ENCODE assay signal across 8 mouse cellular contexts in the genomic region with DNA sequence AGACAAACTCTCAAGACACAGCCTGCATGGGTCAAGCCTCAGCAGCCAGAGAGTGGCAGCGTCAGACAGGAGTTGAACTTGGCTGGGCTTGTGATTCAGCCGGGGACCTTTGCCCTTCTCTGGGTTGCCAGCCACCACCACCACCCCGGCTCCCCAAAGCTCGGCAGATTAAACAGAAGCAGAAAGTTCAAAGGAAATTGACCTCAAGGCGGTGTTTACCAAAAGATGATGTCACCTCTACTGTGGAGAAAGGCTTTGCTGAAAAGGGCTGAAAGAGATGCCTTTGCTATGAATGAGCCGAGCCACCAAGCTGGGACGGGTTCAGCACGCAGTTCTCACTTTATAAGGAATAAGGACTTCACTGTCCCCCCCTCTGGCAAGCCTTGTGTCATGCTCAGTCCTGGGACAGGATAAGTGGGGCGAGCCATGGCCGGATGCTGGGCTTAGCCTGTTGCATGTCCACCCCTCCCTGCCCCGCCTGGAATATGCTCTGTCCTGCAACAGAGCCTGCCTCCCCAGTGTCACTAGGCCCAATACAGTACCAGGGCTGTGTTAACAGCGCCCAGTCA. TPM values are rescaled to one million over a fixed set of nuclear protein-coding genes. Genes with fewer than 3 reads are reported as not detected.
DNase-seq lines count a peak whose midpoint lies in the region; ATAC-seq lines count a peak whose summit lies in the region.
"Had no signal": no experiment of that assay in that cellular context is flagged by ENCODE, and none has a peak within 500 bp of the region (broad histone marks: within the 10 kb centered on the region; RNA-seq: fewer than 3 reads in every experiment).

No protein-coding gene starts in this region.

- H3K4me3 ChIP-seq in embryonic facial prominence, embryonic 11.5 days (ENCODE audit: low read depth, low read length) = no peak overlapping the region
- no peak overlapping the region for H3K4me3 ChIP-seq in hindbrain, embryonic 16.5 days (ENCODE audit: low read length)
- H3K4me3 ChIP-seq in liver, embryonic 11.5 days (ENCODE audit: low read depth, low read length) = no peak overlapping the region
- no peak overlapping the region for H3K4me3 ChIP-seq in stomach, embryonic 16.5 days (replicated peaks; ENCODE audit: low read length)
- H3K4me3 ChIP-seq: neural tube, embryonic 12.5 days had no signal

- no peaks in the 10 kb centered on the region for H3K4me1 ChIP-seq in embryonic facial prominence, embryonic 11.5 days (ENCODE audit: control insufficient read depth, insufficient read depth, low read length)
- no peaks in the 10 kb centered on the region for H3K4me1 ChIP-seq in hindbrain, embryonic 16.5 days (ENCODE audit: control insufficient read depth, insufficient read depth, low read depth, low read length)
- no peaks in the 10 kb centered on the region; the same call in 1 of the 2 replicates for H3K4me1 ChIP-seq in liver, embryonic 11.5 days (replicated peaks; ENCODE audit: control insufficient read depth, insufficient read depth, low read length)
- H3K4me1 ChIP-seq in stomach, embryonic 16.5 days (ENCODE audit: control insufficient read depth, insufficient read depth, low read length) = peaks cover 14% of the 10 kb centered on the region

- peak; percentile 48; the same call in 1 of the 2 replicates for ATAC-seq in embryonic facial prominence, embryonic 11.5 days (replicated peaks; ENCODE audit: insufficient number of reproducible peaks, low FRiP score, low TSS enrichment, low read depth)
- ATAC-seq in hindbrain, embryonic 16.5 days = peak; percentile 48; the same call in 1 of the 2 replicates
- ATAC-seq in liver, embryonic 11.5 days (replicated peaks; ENCODE audit: low FRiP score) = peak; percentile 65
- ATAC-seq in stomach, embryonic 16.5 days (ENCODE audit: insufficient read depth, low FRiP score) = peak; percentile 83

- H3K36me3 ChIP-seq in embryonic facial prominence, embryonic 11.5 days (replicated peaks; ENCODE audit: control insufficient read depth, insufficient read depth, low read depth, low read length) = no peaks in the 10 kb centered on the region
- no peaks in the 10 kb centered on the region for H3K36me3 ChIP-seq in hindbrain, embryonic 16.5 days (ENCODE audit: control insufficient read depth, insufficient read depth, low read length)
- no peaks in the 10 kb centered on the region for H3K36me3 ChIP-seq in liver, embryonic 11.5 days (ENCODE audit: control insufficient read depth, insufficient read depth, low read length)
- no peaks in the 10 kb centered on the region for H3K36me3 ChIP-seq in stomach, embryonic 16.5 days (ENCODE audit: control insufficient read depth, insufficient read depth, low read length)
- H3K36me3 ChIP-seq: neural tube, embryonic 12.5 days had no signal

- H3K4me2 ChIP-seq in embryonic facial prominence, embryonic 11.5 days (ENCODE audit: low read depth, low read length) = no peak overlapping the region
- H3K4me2 ChIP-seq in hindbrain, embryonic 16.5 days (ENCODE audit: low read length) = no peak overlapping the region
- 0 out of 2 replicates have a peak overlapping the region, but pooled peaks have one; percentile 9 for H3K4me2 ChIP-seq in liver, embryonic 11.5 days
- H3K4me2 ChIP-seq in stomach, embryonic 16.5 days (ENCODE audit: low read depth, low read length) = no peak overlapping the region
- H3K4me2 ChIP-seq: neural tube, embryonic 12.5 days had no signal

- H3K9me3 ChIP-seq in embryonic facial prominence, embryonic 11.5 days (replicated peaks; ENCODE audit: control insufficient read depth, low read length) = no peaks in the 10 kb centered on the region
- no peaks in the 10 kb centered on the region for H3K9me3 ChIP-seq in hindbrain, embryonic 16.5 days (ENCODE audit: control insufficient read depth, low read length)
- no peaks in the 10 kb centered on the region for H3K9me3 ChIP-seq in liver, embryonic 11.5 days (ENCODE audit: control insufficient read depth, low read length)
- H3K9me3 ChIP-seq in stomach, embryonic 16.5 days (replicated peaks; ENCODE audit: control insufficient read depth, low read length) = no peaks in the 10 kb centered on the region
- H3K9me3 ChIP-seq: neural tube, embryonic 12.5 days had no signal

- no peak overlapping the region for H3K9ac ChIP-seq in embryonic facial prominence, embryonic 11.5 days (replicated peaks; ENCODE audit: low read length)
- no peak overlapping the region for H3K9ac ChIP-seq in hindbrain, embryonic 16.5 days (ENCODE audit: low read depth, low read length)
- H3K9ac ChIP-seq in liver, embryonic 11.5 days (ENCODE audit: low read depth, low read length) = no peak overlapping the region
- H3K9ac ChIP-seq in stomach, embryonic 16.5 days (ENCODE audit: low read length) = 0 out of 2 replicates have a peak overlapping the region, but pooled peaks have one; percentile 11
- H3K9ac ChIP-seq: neural tube, embryonic 12.5 days had no signal

- peak; percentile 70 for DNase-seq in adrenal gland, adult 2 months
- peak; percentile 33 for DNase-seq in embryonic facial prominence, embryonic 11.5 days (ENCODE audit: low spot score)
- peak; percentile 50 for DNase-seq in liver, embryonic 11.5 days (ENCODE audit: low spot score)
- DNase-seq in gastrocnemius, adult 8-10 months (ENCODE audit: low spot score in 2 of 2) = no peak
- no peak for DNase-seq in thymus, postnatal 14 days

- 30% methylated on average over 12 of the region's 12 CpGs for WGBS in embryonic facial prominence, embryonic 11.5 days
- 22% methylated on average over 12 of the region's 12 CpGs for WGBS in hindbrain, embryonic 16.5 days
- 41% methylated on average over 12 of the region's 12 CpGs for WGBS in liver, embryonic 11.5 days
- WGBS in stomach, embryonic 16.5 days = 22% methylated on average over 12 of the region's 12 CpGs

- no peaks in the 10 kb centered on the region for H3K27me3 ChIP-seq in embryonic facial prominence, embryonic 11.5 days (ENCODE audit: control insufficient read depth, insufficient read depth, low read length)
- H3K27me3 ChIP-seq in hindbrain, embryonic 16.5 days (replicated peaks; ENCODE audit: control insufficient read depth, insufficient read depth, low read length) = no peaks in the 10 kb centered on the region; the same call in 1 of the 2 replicates
- no peaks in the 10 kb centered on the region for H3K27me3 ChIP-seq in liver, embryonic 11.5 days (replicated peaks; ENCODE audit: control insufficient read depth, insufficient read depth, low read length)
- H3K27me3 ChIP-seq in stomach, embryonic 16.5 days (ENCODE audit: control insufficient read depth, insufficient read depth, low read length) = no peaks in the 10 kb centered on the region
- H3K27me3 ChIP-seq: neural tube, embryonic 12.5 days had no signal

- H3K27ac ChIP-seq in embryonic facial prominence, embryonic 11.5 days (replicated peaks; ENCODE audit: low read depth, low read length) = no peak overlapping the region
- H3K27ac ChIP-seq in hindbrain, embryonic 16.5 days (ENCODE audit: low read depth, low read length) = no peak overlapping the region
- H3K27ac ChIP-seq in liver, embryonic 11.5 days (ENCODE audit: low read depth, low read length) = peak overlapping the region; percentile 64
- H3K27ac ChIP-seq in stomach, embryonic 16.5 days (ENCODE audit: low read length) = peak overlapping the region; percentile 90
- H3K27ac ChIP-seq: neural tube, embryonic 12.5 days had no signal

RNA-seq across cellular contexts. Expression of a gene that starts 4.9 kb away (rescaled TPM):
- total RNA-seq in adrenal gland, adult 2 months (2021) = 10 to 100 TPM; 11.5 to 13.2 TPM
- polyA plus RNA-seq in adrenal gland, adult 2 months (2012; rRNA removed) = 6.3 and 6.4 TPM in 2 replicates
- 2.2 and 2.3 TPM in 2 replicates for polyA plus RNA-seq in embryonic facial prominence, embryonic 11.5 days (2014; fragmentation: Nextera tagmentation; extraction: Ambion mirVana)
- polyA plus RNA-seq in hindbrain, embryonic 16.5 days (2015; fragmentation: Nextera tagmentation; extraction: Ambion mirVana) = 3.5 and 3.9 TPM in 2 replicates
- polyA plus RNA-seq in liver, embryonic 11.5 days (2014; fragmentation: Nextera tagmentation; extraction: Ambion mirVana) = 1.8 and 2.2 TPM in 2 replicates
- 1.8 and 2.4 TPM in 2 replicates for polyA plus RNA-seq in stomach, embryonic 16.5 days (2015; fragmentation: Nextera tagmentation; extraction: Ambion mirVana)
- total RNA-seq in gastrocnemius, adult 8-10 months (2022) = 1 to 10 TPM; 1.2 to 1.9 (median 1.7) TPM

Comparison
In these comparisons a context has a peak if more than half of its experiments do, and no peak if none do; other contexts are left out.
1. DNase-seq: peak in adrenal gland, adult 2 months (single experiment), embryonic facial prominence, embryonic 11.5 days (single experiment) and liver, embryonic 11.5 days (single experiment); none in gastrocnemius, adult 8-10 months (0 of 2) and thymus, postnatal 14 days (single experiment).
2. H3K27ac ChIP-seq: peak in liver, embryonic 11.5 days (single experiment) and stomach, embryonic 16.5 days (single experiment); none in embryonic facial prominence, embryonic 11.5 days (single experiment) and hindbrain, embryonic 16.5 days (single experiment).
3. Peak in every context shown above with its lines, with median percentiles within 50 percentile points of each other: ATAC-seq.